Mouse (Mus musculus) R1 (cell line): ENCODE results near the gene Sqstm1.

Experiments
- DNase-seq: peaks from one replicate; pipeline ENCODE4 v3.0.0-alpha.2; 2018; ENCODE audit warnings: low read depth, low spot score

Gene Sqstm1

DNA sequence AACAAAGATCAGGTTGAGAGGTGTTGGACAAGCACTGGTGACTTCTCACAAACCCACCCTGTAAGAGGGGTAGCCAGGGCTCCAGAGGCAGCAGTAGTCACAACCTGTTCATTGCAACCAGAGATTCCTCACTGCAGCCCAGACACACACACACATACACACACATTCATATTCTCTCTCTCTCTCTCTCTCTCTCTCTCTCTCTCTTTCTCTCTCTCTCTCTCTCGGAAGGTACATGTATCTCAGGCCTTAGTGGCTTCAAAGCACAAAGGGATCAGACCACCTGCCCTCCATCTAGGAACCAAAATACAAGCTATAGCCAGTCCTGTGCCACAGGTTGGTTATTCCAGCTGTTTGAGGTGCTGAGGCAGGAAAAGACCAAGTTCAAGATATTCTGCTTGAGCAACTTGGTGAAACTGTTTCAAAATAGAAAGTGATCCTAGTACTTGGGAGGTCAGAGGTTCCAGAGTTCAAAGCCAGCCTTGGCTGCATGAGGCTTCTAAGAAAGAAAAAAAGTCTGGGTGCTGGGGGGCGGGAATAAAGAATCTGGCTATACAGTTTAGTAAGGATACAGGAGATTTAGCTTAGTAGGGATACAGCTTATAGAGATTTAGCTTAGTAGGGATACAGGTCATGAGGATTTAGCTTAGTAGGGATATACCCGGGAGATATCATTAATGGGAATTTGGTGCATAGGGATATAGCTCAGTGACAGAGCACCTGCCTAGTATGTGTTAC is 864 bp upstream of the Sqstm1 start:
- DNase-seq = no peak

DNA sequence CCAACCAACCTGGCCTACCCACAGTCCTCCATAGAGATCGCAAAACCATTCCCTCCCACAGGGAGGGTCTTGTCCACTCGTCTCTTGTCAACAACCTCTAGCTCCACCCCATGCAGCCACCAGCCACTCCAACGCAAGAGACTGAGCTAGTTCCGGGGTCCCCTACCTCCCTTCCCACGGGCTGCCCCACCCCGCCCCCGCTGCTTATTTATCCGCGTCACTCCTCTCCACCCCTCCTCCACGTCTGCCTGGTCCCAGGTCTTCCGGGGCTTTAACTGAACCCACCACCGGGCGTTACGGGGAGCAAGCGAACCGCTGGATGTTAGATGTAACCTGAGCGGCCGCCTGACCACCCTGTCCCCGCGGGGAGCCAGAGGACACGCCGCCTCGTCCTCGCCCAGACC is 524 bp downstream of the Sqstm1 start:
- DNase-seq = peak; percentile 93

- no peak for DNase-seq
Measured at GRCm38 (mm10) chr11:50208039-50208438, 2.6 kb downstream of the Sqstm1 start.

DNA sequence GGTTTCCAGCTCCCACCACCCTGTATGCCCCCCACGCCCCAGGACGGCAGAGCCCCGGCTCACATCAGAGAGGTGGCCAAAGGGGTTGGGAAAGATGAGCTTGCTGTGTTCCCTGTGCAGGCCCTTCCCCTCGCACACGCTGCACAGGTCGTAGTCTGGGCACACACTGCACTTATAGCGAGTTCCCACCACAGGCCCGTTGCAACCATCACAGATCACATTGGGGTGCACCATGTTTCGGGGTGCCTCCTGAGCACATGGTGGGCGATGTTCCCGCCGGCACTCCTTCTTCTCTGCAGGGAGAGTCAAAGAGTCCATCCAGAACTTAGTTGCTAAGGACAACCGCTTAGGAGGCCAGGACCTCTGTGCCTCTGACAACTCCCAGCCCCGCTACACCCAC is 3.3 kb downstream of the Sqstm1 start:
- no peak for DNase-seq

DNA sequence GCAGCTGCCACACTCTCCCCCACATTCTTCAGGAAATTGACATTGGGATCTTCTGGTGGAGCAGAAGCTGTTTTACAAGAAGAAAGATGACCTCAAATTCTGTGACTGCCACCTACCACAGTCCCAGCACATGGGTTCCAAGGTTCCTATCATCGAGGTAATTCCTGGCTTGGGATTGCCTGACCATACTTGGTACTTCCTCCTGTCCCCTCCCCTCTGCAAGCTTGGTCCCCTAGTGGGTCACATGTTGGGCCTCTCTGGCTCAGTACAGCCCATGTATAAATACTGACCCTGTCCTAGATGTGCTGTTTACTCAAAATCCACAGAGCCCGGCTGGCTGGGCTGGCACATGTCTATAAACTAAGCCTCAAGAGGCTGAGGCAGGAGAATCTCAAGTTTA is 4.6 kb downstream of the Sqstm1 start:
- DNase-seq = no peak

DNA sequence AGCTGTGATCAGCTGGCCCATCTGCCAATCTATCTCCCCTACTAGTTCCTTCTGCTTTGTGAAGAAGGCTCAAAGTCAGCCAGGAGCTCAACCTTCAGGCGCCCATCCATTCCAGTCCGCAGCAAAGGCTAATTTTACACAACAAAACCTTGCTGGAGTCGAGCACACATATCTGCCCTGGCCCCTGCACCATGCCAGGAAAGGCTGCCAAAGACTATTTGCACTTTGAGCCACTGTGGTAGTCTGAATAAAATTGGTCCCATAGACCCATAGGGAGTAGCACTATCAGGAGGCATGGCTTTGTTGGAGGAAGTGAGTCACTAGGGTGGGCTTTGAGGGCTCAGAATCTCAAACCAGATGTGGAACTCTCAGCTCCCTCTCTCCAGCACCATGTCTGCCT is 5.2 kb downstream of the Sqstm1 start:
- no peak for DNase-seq

GRCm38 (mm10) chr11:50203302-50203827 is 7.3 kb downstream of the Sqstm1 start:
- no peak for DNase-seq

DNA sequence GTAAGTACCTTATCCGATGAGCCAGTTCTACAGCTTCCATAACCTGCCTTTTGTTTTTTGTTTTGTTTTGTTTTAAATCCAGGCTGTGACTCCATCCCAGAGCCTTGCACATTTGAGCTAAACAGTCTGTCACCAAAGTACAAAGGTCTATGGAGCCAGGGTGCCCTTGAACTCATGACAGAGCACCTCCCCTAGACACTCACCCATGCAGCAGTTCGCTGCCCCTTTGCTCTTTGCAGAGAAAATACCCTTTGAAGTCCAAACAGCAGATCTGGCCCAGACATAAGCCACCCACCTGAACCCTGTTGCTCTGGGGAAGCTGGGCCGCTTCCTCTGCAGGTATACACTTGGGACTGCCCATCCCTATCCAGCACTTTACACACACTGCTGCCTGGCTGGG is 9.0 kb downstream of the Sqstm1 start:
- no peak for DNase-seq

DNA sequence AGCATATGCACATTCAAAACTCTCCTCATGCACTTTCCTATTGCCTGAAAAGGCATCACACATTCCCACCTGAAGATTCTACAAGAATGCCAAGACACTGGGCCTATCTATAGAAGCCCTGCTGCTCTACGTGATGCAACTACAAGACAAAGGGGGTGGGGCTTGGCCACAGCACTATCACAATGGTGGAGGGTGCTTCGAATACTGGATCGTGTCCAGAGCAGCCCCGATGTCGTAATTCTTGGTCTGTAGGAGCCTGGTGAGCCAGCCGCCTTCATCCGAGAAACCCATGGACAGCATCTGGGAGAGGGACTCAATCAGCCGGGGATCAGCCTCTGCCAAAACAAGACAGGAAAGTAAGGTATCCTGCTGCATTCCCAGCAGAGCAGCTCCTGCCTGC is 10.0 kb downstream of the Sqstm1 start:
- DNase-seq = no peak

DNA sequence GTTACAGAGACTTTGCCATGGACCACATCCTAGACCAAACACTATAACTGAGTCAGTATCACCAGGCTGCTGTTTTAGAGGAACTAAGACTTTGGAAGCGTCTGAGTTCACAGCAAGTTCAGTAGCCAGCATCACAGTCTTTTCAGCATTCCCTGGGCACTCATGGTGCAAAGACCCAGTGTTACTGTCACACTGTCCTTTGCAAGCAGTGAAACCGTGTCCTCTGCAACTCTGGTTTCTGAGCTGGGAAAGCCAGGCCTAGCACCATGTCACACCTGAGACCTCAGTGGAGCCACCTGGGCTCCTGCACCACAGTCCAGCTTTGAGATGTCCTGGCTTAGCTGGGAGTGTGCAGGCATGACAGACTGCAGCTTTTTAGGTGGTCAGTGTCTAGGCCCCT is 11.7 kb downstream of the Sqstm1 start:
- no peak for DNase-seq

DNA sequence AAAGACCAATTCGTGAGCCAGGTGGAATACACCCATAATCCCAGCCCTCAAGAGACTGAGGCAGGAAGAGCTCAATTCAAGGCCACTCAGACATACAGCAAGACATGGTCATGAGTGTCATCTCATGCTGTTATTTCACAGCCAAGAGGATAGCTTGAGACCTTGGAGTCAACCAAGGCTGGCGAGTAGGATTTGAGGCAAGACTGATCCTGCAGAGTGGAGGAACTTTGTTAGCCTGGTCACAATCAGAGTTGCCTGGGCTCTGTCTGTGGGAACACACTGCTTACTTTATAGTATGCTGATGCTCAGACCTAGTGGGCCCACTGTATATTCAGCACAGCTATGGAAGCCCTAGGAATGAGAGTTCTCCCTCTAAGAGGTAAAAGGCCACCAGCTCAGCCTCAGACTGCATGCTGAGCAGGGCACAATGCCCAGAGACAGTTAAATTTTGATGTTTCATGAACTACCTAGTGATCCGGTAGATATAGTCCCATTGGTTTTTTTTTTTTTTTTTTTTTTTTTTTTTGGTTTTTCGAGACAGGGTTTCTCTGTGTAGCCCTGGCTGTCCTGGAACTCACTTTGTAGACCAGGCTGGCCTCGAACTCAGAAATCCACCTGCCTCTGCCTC is 12.3 kb downstream of the Sqstm1 start:
- DNase-seq = no peak

DNA sequence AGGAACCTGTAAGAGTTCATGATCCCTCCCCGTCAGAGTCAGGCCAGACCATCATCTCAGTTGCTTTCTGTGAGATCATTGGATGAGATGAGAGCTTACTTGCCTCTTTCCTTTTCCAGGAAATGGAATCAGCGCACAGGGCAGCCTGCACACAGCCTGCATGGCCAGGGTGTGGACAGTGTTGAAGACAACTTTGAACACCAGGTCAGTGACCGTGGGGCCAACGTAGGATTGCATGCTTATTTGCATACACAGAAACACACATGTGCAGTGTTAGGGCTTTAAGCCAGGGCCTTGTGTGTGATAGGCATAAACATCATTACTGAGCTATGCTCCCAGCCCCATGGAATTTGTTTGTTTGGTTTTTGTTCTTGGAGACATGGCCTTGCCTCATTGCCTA is 13.1 kb downstream of the Sqstm1 start:
- no peak for DNase-seq

DNA sequence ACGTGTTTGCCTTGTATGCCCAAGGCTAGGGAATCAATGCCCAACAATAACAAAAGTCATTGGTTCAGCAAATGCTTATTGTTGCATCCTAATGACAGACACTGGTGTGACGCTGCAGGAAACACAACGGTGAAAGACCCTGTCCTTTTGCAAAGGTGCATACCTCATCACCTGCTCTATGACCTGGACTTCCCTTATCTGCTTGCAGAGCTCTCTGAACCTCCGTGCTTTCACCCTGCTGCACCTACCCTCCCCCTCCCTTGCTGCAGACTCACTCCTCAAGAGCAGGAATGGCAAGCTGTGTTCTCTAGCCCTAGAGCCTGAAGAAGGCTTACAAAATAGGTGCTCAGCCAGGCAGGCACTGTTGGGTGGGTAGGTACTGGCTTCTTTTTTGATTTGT is 15.8 kb downstream of the Sqstm1 start:
- DNase-seq = no peak

DNA sequence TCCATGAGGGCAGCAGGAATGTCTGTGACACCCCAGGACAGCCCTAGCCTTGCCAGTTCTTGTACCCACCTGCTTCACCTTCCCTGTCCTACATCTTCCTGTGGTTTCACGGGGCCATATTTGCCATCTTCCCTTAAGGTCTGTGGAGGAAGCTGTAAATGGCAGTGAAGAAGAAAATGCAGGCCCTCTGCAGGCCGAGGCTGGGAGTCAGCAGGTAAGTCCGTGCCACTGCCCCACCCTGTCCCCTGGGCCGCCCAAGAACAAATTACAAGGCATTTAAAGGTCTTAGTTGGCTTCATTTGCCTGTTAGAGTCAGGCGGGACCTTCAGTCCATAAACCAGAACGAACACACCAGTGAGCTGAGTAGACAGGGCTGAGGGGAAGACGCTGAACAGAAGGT is 16.6 kb downstream of the Sqstm1 start:
- no peak for DNase-seq

DNA sequence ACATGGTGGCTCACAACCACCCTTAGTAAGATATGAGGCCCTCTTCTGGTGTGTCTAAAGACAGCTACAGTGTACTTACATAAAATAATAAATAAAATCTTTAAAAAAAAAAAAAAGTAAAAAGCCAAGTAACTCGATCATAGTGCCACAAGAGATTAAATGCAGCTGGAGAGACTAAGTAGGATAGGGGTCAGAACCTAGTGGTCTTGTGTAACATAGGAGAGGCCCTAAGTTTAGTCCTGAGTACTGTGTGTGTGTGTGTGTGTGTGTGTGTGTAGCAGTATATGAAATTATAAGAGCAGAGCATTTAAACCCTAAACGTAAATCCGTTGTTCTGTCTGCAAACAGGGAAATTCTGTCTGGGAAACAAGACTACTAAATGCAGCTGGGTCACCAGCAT is 18.3 kb downstream of the Sqstm1 start:
- DNase-seq = no peak

DNA sequence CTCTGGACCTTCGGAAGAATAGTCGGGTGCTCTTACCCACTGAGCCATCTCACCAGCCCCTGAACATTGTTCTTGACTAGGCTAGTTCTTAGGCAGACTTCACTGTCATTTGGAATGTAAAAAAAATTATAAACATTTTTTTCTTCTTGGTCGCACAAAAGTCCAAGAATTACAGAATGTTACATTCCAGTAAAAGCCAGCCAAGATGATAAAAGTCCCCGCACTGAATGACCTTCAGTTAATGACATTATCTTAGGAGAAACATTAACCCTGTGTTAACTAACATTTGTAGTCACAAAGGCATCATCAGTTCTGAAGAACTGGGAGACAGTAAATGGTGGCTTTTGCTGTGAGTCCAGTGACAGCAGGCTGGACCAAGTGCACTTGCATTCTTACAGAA is 20.3 kb downstream of the Sqstm1 start:
- DNase-seq = no peak

DNA sequence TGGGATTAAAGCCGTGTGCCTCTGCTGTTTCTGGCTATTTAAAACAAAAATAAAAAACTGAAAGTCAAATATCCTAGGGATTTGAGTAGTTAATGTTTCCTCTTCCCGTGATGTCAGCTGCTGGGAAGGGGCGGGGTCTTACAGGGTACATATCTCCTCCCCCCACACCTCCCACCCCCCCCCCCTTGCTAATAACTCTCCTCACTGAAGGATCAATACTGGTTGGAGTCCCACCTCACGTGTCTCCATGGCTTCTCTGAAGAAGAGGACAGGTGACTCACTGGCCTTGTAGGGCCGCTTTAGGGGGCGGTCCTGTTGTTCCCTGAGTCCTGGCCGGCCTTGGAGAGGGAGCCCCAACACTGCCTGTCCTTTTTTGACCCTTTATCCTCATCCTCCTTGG is 21.9 kb downstream of the Sqstm1 start:
- no peak for DNase-seq

DNA sequence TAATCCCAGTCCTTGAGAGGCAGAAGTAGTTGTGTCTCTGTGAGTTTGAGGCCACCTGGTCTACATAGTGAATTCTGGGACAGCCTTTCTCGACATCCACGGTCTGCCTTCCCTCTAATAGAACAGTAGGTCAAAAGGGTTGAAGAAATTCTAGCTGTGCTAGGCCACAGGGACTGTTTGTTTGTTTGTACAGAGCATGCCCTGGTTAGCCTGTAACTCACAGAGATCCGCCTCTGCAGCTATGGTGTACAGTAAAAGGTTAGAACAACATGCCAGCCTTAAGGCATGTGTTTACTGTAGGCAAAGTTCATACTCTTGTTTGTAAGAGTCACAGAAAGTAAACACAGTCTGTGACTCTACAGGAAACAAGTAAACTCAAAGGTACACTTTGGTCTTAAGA is 25.8 kb downstream of the Sqstm1 start:
- DNase-seq = no peak

DNA sequence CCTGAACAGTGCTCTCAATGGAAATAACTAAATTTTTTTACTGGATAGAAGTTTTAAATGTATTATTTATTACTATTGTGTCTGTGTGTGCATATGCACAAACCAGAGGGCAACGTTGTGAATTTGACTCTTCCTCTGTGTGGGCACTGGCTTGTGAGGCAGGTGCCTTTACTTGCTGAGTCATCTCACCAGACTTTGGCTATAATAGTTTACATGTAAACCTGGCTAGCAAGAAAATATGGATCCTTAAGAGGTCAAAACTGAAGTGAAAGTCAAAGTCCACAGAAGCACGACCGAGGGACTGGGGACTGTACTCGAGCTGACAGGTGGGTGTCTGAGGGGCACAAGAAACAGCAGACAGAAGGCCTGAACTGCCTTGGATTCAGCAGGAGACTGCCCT is 27.9 kb downstream of the Sqstm1 start:
- no peak for DNase-seq

DNA sequence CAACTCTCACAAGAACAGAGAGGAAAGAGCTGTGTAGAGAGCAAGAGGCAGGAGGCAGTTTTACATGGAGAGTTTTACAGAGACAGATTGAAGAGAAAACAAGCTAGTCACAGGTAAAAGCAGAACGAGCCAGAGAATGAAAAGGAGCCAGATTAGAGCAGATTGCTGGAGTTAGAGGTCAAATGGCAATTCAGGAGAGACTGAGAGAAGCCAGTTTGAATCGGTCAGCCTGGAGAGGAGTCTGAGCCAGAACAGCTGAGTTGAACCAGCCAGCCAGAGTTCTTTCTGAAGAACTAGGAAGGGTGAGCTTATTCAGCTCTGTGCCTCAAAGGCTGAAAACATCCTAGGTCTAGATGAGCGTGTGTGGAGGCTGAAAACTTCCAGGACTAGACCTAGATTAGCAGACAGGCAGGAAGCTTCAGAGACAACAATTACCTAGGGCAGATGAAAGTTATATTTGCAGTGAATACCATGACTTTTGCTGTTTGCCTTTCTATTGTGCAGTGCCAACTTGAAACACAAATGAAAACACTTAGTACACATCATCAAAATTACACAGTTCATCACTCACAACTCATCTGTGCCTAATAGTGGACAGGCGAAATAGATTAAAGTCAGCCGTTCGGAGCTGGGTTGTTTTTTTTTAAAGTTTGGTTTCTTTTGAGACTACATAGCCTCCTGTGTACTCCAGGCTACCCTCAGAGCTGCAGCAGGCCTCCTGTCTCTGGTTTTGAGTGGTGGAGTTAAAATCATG is 30.0 kb downstream of the Sqstm1 start:
- no peak for DNase-seq

DNA sequence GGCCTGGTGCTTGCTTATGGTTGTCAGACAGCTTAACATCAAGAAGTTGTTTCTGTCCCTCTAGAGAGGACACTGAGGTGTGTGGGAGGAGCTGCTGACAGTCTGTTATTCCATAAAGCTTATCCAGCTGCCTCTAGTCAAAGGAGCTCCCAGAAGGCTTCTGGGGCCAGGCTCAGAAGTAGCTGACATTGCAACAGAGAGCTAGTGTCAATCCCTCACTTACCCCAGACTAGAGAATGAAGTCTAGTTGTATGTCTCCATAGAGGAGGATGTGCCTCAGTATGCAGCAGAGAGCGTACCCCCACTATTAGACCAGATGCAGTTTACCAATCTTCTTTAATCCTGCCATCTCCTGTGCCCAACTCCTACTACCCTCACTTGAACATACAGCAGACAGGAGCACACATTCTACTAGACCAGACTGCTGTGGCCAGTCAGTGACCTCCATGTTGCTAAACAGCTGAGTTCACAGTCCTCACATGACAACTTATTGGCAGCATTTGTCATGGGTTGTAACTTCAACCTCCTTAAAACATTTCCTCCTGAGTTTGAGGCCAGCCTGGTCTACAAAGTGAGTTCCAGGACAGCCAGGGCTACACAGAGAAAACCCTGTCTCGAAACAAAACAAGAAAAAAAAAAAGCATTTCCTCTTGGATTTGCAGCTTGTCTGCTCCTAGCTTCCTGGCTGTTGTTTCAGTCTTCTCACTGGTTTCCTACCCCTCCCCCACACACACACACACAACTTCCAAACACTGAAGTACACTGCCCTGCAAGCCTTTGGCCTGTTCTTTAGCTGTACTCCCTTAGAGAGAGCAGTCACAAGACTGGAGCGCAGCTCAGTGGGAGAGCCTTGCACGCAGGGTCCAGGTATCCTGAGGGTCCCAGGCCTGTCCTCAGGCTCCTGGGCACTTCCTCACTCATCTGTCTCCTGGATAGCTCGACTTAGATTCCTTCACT is 31.8 kb downstream of the Sqstm1 start:
- no peak for DNase-seq

GRCm38 (mm10) chr11:50177111-50177510 is 33.5 kb downstream of the Sqstm1 start:
- DNase-seq = no peak
